Mouse (Mus musculus): Measurements from ENCODE around the gene March7. TPM values are rescaled to one million over a fixed set of nuclear protein-coding genes. Genes with fewer than 3 reads are reported as not detected.

Gene March7
- polyA plus RNA-seq (2016; fragmentation: Nextera tagmentation; extraction: Ambion mirVana) = 69.5 and 76.4 TPM in 2 replicates

DNA sequence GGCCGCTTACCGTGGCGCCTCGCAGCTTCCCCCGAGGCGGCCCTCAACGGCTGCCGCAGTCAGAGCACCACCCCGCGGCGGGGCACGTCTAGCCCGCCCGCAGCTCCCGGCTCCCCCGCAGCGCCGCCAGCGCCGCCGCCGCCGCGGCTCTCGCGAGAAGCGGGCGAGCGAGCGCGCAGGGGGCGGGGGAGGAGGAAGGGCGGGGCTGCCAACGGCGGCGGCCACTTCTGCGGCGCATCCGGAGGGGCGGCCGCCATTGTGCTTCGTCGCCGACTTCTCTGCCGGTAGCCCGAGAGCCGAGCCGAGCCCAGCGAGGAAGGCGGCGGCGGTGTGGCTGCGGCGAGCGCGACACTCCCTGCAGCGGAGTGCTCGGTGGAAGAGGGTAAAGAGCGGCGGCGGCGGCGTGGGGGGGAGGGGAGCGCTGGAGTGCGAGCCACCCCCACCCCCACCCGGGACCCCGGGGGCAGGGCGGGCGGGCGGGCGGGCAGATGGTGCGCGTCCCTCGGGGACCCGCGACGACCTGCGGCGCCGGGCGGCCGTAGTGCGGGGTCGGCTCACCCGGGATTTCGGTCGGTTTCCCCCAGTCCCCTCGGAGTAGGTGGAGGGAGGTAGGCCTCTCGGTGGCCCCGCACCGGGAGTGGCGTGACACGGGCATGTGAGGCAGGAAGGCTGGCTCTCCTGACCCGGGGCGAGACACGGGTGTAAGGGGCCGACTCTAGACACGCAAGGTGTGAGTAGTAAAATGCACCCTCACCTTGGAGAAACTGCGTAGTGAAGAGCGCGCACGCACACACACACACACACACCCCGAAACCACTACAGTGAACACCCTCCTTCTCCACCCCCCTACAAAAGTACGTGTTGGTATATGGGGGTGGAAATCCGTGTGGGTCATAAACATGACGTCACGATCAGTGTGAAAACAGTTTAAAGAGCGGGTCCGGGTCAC, at the start of gene March7, which contains the start of gene Baz2b:
Gene March7, plus strand, starts transcription at position 185 of the 949 bp plus-strand sequence.
Gene Baz2b, minus strand, starts transcription at position 137 of the 949 bp plus-strand sequence.
- Histone ChIP-seq H3K9me3 (no peaks in the 10 kb centered on the region), H3K4me3 (peak within 1 kb of the TSS; percentile 99), H3K27ac (peak within 1 kb of the TSS; percentile 98), H3K36me3 (replicated peaks) (peaks cover 45% of the 10 kb centered on the region), H3K27me3 (ENCODE audit: poor library complexity, severe bottlenecking) (peaks cover 3% of the 10 kb centered on the region; the same call in 1 of the 2 replicates), H3K4me1 (peaks cover 28% of the 10 kb centered on the region)
- peak; percentile 80 for DNase-seq (ENCODE audit: extremely low spot score, low spot score)
- under 1% methylated on average over 95 of the region's 109 CpGs for WGBS

DNA sequence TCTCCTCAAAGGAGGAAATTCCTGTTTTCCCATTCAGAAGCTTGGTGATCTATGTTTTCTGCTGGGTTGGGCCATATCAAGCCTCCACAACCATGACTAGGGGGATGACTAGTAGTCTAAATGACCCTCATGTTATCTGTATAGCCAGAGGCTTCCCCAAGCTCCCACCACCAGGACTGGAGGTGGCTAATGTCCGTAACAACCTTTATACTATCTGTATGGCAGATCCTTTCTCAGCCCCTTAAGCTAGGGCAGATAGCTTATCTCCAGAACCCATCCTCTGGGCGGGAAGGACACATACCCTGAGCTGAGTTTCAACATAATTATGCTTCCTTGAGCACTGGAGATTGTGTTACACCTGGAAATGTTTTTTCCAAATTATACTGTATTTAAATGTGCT, 45.9 kb upstream of the March7 start:
- H3K27me3 ChIP-seq (ENCODE audit: poor library complexity, severe bottlenecking) = no peaks in the 10 kb centered on the region
- WGBS = 73% methylated on average over 2 of the region's 2 CpGs
- H3K4me1 ChIP-seq = no peaks in the 10 kb centered on the region
- H3K4me3 ChIP-seq = no peak overlapping the region
- H3K27ac ChIP-seq = no peak overlapping the region
- H3K9me3 ChIP-seq = no peaks in the 10 kb centered on the region
- H3K36me3 ChIP-seq (replicated peaks) = no peaks in the 10 kb centered on the region
- DNase-seq (ENCODE audit: extremely low spot score, low spot score) = no peak

- Histone ChIP-seq H3K9me3 (no peaks in the 10 kb centered on the region), H3K27me3 (ENCODE audit: poor library complexity, severe bottlenecking) (no peaks in the 10 kb centered on the region), H3K4me3 (no peak overlapping the region), H3K36me3 (replicated peaks) (no peaks in the 10 kb centered on the region), H3K4me1 (no peaks in the 10 kb centered on the region), H3K27ac (no peak overlapping the region)
- no peak for DNase-seq (ENCODE audit: extremely low spot score, low spot score)
- WGBS = 95% methylated on average over 11 of the region's 11 CpGs
Measured at GRCm38 (mm10) chr2:60165679-60166078, 44.0 kb upstream of the March7 start.

- H3K36me3 ChIP-seq (replicated peaks) = no peaks in the 10 kb centered on the region
- no peaks in the 10 kb centered on the region for H3K9me3 ChIP-seq
- H3K27ac ChIP-seq = no peak overlapping the region
- 90% methylated on average over 4 of the region's 4 CpGs for WGBS
- H3K4me1 ChIP-seq = no peaks in the 10 kb centered on the region
- no peaks in the 10 kb centered on the region for H3K27me3 ChIP-seq (ENCODE audit: poor library complexity, severe bottlenecking)
- H3K4me3 ChIP-seq = no peak overlapping the region
- no peak for DNase-seq (ENCODE audit: extremely low spot score, low spot score)
Measured at GRCm38 (mm10) chr2:60166878-60167277, 42.8 kb upstream of the March7 start.

DNA sequence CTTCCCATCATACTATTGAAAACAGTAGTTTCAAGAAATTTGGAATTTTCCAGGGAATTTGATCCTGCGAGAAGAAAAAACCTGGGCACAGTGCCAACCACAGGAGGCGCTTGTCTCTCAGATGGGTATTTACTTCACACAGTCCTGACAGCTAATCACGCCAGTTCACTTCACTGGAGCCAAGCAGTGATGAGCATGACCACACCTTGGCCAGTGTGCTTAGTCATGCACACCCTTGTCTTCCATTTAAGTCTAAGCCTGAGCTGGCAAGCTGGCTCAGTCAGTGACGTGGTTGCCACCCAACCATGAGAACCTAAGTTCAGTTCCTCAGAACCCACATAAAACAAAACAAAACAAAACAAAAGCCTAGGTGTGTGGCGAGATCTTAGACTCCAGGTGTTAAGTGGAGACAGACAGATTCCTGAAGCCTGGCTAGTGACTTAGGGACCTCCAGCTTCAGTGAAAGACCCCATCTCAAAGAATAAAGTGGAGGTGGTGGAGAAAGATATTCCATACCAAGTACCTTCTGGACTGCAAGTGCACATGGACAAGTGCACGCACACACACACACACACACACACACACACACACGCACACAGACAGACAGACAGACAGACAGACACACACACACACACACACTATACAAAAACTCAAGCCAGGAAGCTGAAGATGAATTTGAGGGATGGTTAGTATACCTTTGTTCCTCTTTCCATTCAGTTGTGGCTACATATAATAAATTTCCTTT, 37.7 kb upstream of the March7 start:
- 85% methylated on average over 7 of the region's 7 CpGs for WGBS
- no peak overlapping the region for H3K27ac ChIP-seq
- H3K9me3 ChIP-seq = no peaks in the 10 kb centered on the region; the same call in 1 of the 2 replicates
- DNase-seq (ENCODE audit: extremely low spot score, low spot score) = no peak
- H3K4me1 ChIP-seq = 0 out of 2 replicates have a peak, but pooled peaks cover 4% of the 10 kb centered on the region
- no peaks in the 10 kb centered on the region for H3K27me3 ChIP-seq (ENCODE audit: poor library complexity, severe bottlenecking)
- no peak overlapping the region for H3K4me3 ChIP-seq
- H3K36me3 ChIP-seq (replicated peaks) = no peaks in the 10 kb centered on the region

- H3K4me3 ChIP-seq = no peak overlapping the region
- DNase-seq (ENCODE audit: extremely low spot score, low spot score) = no peak
- H3K36me3 ChIP-seq (replicated peaks) = no peaks in the 10 kb centered on the region
- H3K9me3 ChIP-seq = no peaks in the 10 kb centered on the region; the same call in 1 of the 2 replicates
- no peak overlapping the region for H3K27ac ChIP-seq
- no peaks in the 10 kb centered on the region for H3K27me3 ChIP-seq (ENCODE audit: poor library complexity, severe bottlenecking)
- WGBS = 61% methylated on average over 2 of the region's 2 CpGs
- H3K4me1 ChIP-seq = 0 out of 2 replicates have a peak, but pooled peaks cover 4% of the 10 kb centered on the region
Measured at GRCm38 (mm10) chr2:60172531-60172914, 37.2 kb upstream of the March7 start.

GRCm38 (mm10) chr2:60173190-60173589, 36.5 kb upstream of the March7 start:
- no peaks in the 10 kb centered on the region for H3K36me3 ChIP-seq (replicated peaks)
- H3K27ac ChIP-seq = no peak overlapping the region
- no peak overlapping the region for H3K4me3 ChIP-seq
- WGBS = 69% methylated on average over 3 of the region's 3 CpGs
- H3K27me3 ChIP-seq (ENCODE audit: poor library complexity, severe bottlenecking) = no peaks in the 10 kb centered on the region
- no peaks in the 10 kb centered on the region; the same call in 1 of the 2 replicates for H3K9me3 ChIP-seq
- H3K4me1 ChIP-seq = 0 out of 2 replicates have a peak, but pooled peaks cover 4% of the 10 kb centered on the region
- no peak for DNase-seq (ENCODE audit: extremely low spot score, low spot score)

DNA sequence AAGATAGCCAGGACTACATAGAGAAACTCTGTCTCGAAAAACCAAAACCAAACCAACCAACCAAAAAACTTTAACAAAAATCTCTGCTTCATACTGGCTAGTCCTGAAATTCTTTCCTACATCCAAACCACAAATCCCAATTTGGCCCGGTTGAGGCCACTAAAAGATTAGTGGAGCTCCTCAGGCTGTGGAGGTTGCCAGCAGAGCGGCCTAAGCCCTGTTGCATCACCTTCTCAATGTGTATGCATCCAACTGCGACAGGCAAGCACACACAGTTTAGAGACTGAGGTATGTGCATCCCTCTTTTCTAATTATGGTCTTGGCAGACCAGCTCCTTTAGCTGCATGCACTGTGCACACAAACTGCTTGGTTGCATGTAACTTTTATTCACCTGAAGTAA, 36.1 kb upstream of the March7 start:
- DNase-seq (ENCODE audit: extremely low spot score, low spot score) = no peak
- Histone ChIP-seq H3K4me3 (no peak overlapping the region), H3K4me1 (0 out of 2 replicates have a peak, but pooled peaks cover 4% of the 10 kb centered on the region), H3K27ac (no peak overlapping the region), H3K36me3 (replicated peaks) (no peaks in the 10 kb centered on the region), H3K27me3 (ENCODE audit: poor library complexity, severe bottlenecking) (no peaks in the 10 kb centered on the region), H3K9me3 (no peaks in the 10 kb centered on the region; the same call in 1 of the 2 replicates)
- 88% methylated on average over 4 of the region's 4 CpGs for WGBS

DNA sequence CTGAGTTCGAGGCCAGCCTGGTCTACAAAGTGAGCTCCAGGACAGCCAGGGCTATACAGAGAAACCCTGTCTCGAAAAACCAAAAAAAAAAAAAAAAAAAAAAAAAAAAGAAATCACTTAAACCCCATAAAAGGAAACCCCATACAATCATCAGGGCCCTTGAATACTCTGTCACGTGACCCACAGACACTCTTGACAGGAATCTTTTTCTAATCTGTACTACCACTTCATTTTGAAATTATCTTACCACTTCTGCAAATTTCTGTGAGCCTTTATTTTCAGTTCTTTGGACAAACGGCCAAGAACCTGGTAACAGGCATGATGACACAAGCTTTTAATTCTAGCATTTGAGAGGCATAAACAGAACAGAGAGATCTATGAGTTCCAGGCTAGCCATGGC, 34.6 kb upstream of the March7 start:
- H3K27me3 ChIP-seq (ENCODE audit: poor library complexity, severe bottlenecking) = no peaks in the 10 kb centered on the region
- H3K4me1 ChIP-seq = 0 out of 2 replicates have a peak, but pooled peaks cover 4% of the 10 kb centered on the region
- H3K4me3 ChIP-seq = no peak overlapping the region
- H3K27ac ChIP-seq = no peak overlapping the region
- no peaks in the 10 kb centered on the region for H3K36me3 ChIP-seq (replicated peaks)
- no peaks in the 10 kb centered on the region; the same call in 1 of the 2 replicates for H3K9me3 ChIP-seq
- WGBS = 89% methylated on average over 3 of the region's 4 CpGs
- no peak for DNase-seq (ENCODE audit: extremely low spot score, low spot score)

DNA sequence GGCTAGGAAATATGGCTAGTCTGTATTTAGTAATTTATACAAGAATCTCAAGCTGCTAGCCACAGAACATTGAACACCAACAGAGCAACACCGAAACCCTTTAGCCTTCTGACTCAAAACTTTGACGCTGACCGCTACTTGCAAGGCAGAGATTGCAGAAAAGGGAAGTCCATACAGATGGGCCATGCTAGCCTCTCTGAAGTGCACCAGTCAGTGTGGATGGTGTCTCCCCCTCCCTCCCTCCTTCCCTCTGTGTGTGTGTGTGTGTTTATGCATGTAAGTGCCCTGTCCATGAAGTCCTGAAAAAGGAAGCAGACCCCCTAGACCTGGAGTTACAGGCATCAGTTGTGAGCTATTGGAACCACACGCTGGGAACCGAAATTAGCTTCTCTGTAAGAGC, 33.6 kb upstream of the March7 start:
- H3K4me3 ChIP-seq = no peak overlapping the region
- no peaks in the 10 kb centered on the region for H3K36me3 ChIP-seq (replicated peaks)
- no peaks in the 10 kb centered on the region; the same call in 1 of the 2 replicates for H3K9me3 ChIP-seq
- H3K4me1 ChIP-seq = 0 out of 2 replicates have a peak, but pooled peaks cover 4% of the 10 kb centered on the region
- 89% methylated on average over 5 of the region's 5 CpGs for WGBS
- no peaks in the 10 kb centered on the region for H3K27me3 ChIP-seq (ENCODE audit: poor library complexity, severe bottlenecking)
- DNase-seq (ENCODE audit: extremely low spot score, low spot score) = no peak
- no peak overlapping the region for H3K27ac ChIP-seq

GRCm38 (mm10) chr2:60177490-60177889, 32.2 kb upstream of the March7 start:
- DNase-seq (ENCODE audit: extremely low spot score, low spot score) = no peak
- 87% methylated on average over 3 of the region's 3 CpGs for WGBS
- H3K4me1 ChIP-seq = 0 out of 2 replicates have a peak, but pooled peaks cover 2% of the 10 kb centered on the region
- no peak overlapping the region for H3K4me3 ChIP-seq
- no peaks in the 10 kb centered on the region for H3K36me3 ChIP-seq (replicated peaks)
- no peaks in the 10 kb centered on the region; the same call in 1 of the 2 replicates for H3K9me3 ChIP-seq
- no peak overlapping the region for H3K27ac ChIP-seq
- no peaks in the 10 kb centered on the region for H3K27me3 ChIP-seq (ENCODE audit: poor library complexity, severe bottlenecking)

GRCm38 (mm10) chr2:60181696-60182095, 28.0 kb upstream of the March7 start:
- H3K36me3 ChIP-seq (replicated peaks) = no peaks in the 10 kb centered on the region
- no peaks in the 10 kb centered on the region for H3K4me1 ChIP-seq
- H3K9me3 ChIP-seq = no peaks in the 10 kb centered on the region
- WGBS = 71% methylated on average over 2 of the region's 2 CpGs
- no peak overlapping the region for H3K4me3 ChIP-seq
- no peak overlapping the region for H3K27ac ChIP-seq
- DNase-seq (ENCODE audit: extremely low spot score, low spot score) = no peak
- no peaks in the 10 kb centered on the region for H3K27me3 ChIP-seq (ENCODE audit: poor library complexity, severe bottlenecking)

Measured in forebrain, embryonic 10.5 days (tissue).